Mouse (Mus musculus): Measurements from ENCODE around the gene Eif2s1.

DNA sequence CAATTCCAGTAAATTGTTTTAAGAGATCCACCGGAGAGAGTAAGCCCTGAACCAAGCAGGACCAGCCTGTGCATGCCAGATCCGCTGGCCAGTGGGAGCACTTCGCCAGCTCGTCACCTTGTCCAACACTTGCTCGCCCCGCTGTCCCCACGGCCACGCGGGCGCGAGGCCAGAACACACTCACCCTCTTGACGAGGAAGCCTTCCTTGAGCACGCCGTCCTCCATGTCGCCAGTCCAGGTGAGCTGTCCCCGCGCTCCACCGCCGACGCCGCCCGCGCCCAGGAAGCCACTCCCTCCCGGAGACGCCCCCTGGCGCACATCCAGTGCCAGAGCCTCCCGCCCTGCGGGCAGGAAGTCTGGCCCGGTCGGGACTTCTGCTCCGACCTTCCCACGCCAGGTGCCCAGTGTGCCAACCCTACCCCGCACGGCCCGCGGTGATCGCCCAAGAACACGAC lies 45.1 kb downstream of the Eif2s1 start, which contains the start of gene Plek2:
- TF ChIP-seq CTCF (IDR thresholded peaks at IDR 0.05; ENCODE audit: insufficient read depth, low read length) (no peak), POLR2A (IDR thresholded peaks at IDR 0.05; ENCODE audit: borderline replicate concordance, extremely low read depth, low read depth, low read length) (peak; percentile 27; the same call in 1 of the 2 replicates)
